Mouse (Mus musculus): ENCODE measurements around the gene Slc35a3. TPM values are rescaled to one million over a fixed set of nuclear protein-coding genes. Genes with fewer than 3 reads are reported as not detected.
"Not testable (repeated sequence)": the region's sequence is repeated elsewhere in the genome, so short reads cannot be mapped to it uniquely, and the experiment has no call there.

Gene Slc35a3
- polyA plus RNA-seq, 1 experiment: 3.7 TPM

GRCm38 (mm10) chr3:116662463-116662863 lies 50.2 kb downstream of the Slc35a3 start, which contains the start of gene Mfsd14a:
Gene Mfsd14a, minus strand, starts transcription at chr3:116662677.
- TF ChIP-seq CTCF (IDR thresholded peaks at IDR 0.05; ENCODE audit: extremely low read depth, insufficient read depth, insufficient read length, insufficient replicate concordance) (no peak), POLR2A (IDR thresholded peaks at IDR 0.05; ENCODE audit: low read depth, low read length) (peak; percentile 95)
- DNase-seq (ENCODE audit: low read depth in 1 of 2, low spot score in 2 of 2): peak; percentile 91 to 99
- 0% methylated on average over 39 of the region's 39 CpGs for WGBS
- Histone ChIP-seq H3K27ac (ENCODE audit: insufficient read depth, low read length) (peak within 1 kb of the TSS; percentile 92), H3K27me3 (ENCODE audit: control insufficient read depth, insufficient read depth, low read length) (no peaks in the 10 kb centered on the region), H3K4me3 (ENCODE audit: extremely low read depth, insufficient read depth, insufficient read length) (peak within 1 kb of the TSS; percentile 69), H3K36me3 (ENCODE audit: control insufficient read depth, insufficient read depth, low read length) (no peaks in the 10 kb centered on the region), H3K4me1 (ENCODE audit: control insufficient read depth, insufficient read depth, insufficient read length) (peaks cover 4% of the 10 kb centered on the region)

- H3K36me3 ChIP-seq (ENCODE audit: control insufficient read depth, insufficient read depth, low read length): no peaks in the 10 kb centered on the region
- DNase-seq (ENCODE audit: low read depth in 1 of 2, low spot score in 2 of 2): no peak
- H3K4me3 ChIP-seq (ENCODE audit: extremely low read depth, insufficient read depth, insufficient read length): peak overlapping the region; percentile 69
- under 1% methylated on average over 56 of the region's 68 CpGs for WGBS
- H3K27me3 ChIP-seq (ENCODE audit: control insufficient read depth, insufficient read depth, low read length): no peaks in the 10 kb centered on the region
- H3K27ac ChIP-seq (ENCODE audit: insufficient read depth, low read length): peak overlapping the region; percentile 92
- TF ChIP-seq CTCF (IDR thresholded peaks at IDR 0.05; ENCODE audit: extremely low read depth, insufficient read depth, insufficient read length, insufficient replicate concordance) (no peak), POLR2A (IDR thresholded peaks at IDR 0.05; ENCODE audit: low read depth, low read length) (no peak)
- peaks cover 4% of the 10 kb centered on the region for H3K4me1 ChIP-seq (ENCODE audit: control insufficient read depth, insufficient read depth, insufficient read length)
Observed at GRCm38 (mm10) chr3:116661870-116662414, 50.7 kb downstream of the Slc35a3 start.

- 6% methylated on average over 16 of the region's 16 CpGs for WGBS
- peak overlapping the region; percentile 92 for H3K27ac ChIP-seq (ENCODE audit: insufficient read depth, low read length)
- TF ChIP-seq CTCF (IDR thresholded peaks at IDR 0.05; ENCODE audit: extremely low read depth, insufficient read depth, insufficient read length, insufficient replicate concordance) (no peak), POLR2A (IDR thresholded peaks at IDR 0.05; ENCODE audit: low read depth, low read length) (no peak)
- H3K36me3 ChIP-seq (ENCODE audit: control insufficient read depth, insufficient read depth, low read length): no peaks in the 10 kb centered on the region
- H3K4me1 ChIP-seq (ENCODE audit: control insufficient read depth, insufficient read depth, insufficient read length): peaks cover 4% of the 10 kb centered on the region
- H3K27me3 ChIP-seq (ENCODE audit: control insufficient read depth, insufficient read depth, low read length): no peaks in the 10 kb centered on the region
- no peak for DNase-seq (ENCODE audit: low read depth in 1 of 2, low spot score in 2 of 2)
- peak overlapping the region; percentile 69 for H3K4me3 ChIP-seq (ENCODE audit: extremely low read depth, insufficient read depth, insufficient read length)
Observed at GRCm38 (mm10) chr3:116661288-116661869, 51.3 kb downstream of the Slc35a3 start.

- DNase-seq (ENCODE audit: low read depth in 1 of 2, low spot score in 2 of 2): no peak
- Histone ChIP-seq H3K4me3 (ENCODE audit: extremely low read depth, insufficient read depth, insufficient read length) (no peak overlapping the region), H3K27me3 (ENCODE audit: control insufficient read depth, insufficient read depth, low read length) (no peaks in the 10 kb centered on the region), H3K27ac (ENCODE audit: insufficient read depth, low read length) (no peak overlapping the region), H3K4me1 (ENCODE audit: control insufficient read depth, insufficient read depth, insufficient read length) (peaks cover 8% of the 10 kb centered on the region), H3K36me3 (ENCODE audit: control insufficient read depth, insufficient read depth, low read length) (no peaks in the 10 kb centered on the region)
- TF ChIP-seq POLR2A (IDR thresholded peaks at IDR 0.05; ENCODE audit: low read depth, low read length): no peak
- TF ChIP-seq CTCF (IDR thresholded peaks at IDR 0.05; ENCODE audit: extremely low read depth, insufficient read depth, insufficient read length, insufficient replicate concordance): no peak
- 85% methylated on average over 13 of the region's 13 CpGs for WGBS
Observed at GRCm38 (mm10) chr3:116659856-116660430, 52.7 kb downstream of the Slc35a3 start.

- TF ChIP-seq POLR2A (IDR thresholded peaks at IDR 0.05; ENCODE audit: low read depth, low read length) (no peak), CTCF (IDR thresholded peaks at IDR 0.05; ENCODE audit: extremely low read depth, insufficient read depth, insufficient read length, insufficient replicate concordance) (no peak)
- 80% methylated on average over 15 of the region's 15 CpGs for WGBS
- DNase-seq (ENCODE audit: low read depth in 1 of 2, low spot score in 2 of 2): no peak
- Histone ChIP-seq H3K4me1 (ENCODE audit: control insufficient read depth, insufficient read depth, insufficient read length) (peaks cover 8% of the 10 kb centered on the region), H3K27me3 (ENCODE audit: control insufficient read depth, insufficient read depth, low read length) (no peaks in the 10 kb centered on the region), H3K36me3 (ENCODE audit: control insufficient read depth, insufficient read depth, low read length) (no peaks in the 10 kb centered on the region), H3K27ac (ENCODE audit: insufficient read depth, low read length) (no peak overlapping the region), H3K4me3 (ENCODE audit: extremely low read depth, insufficient read depth, insufficient read length) (no peak overlapping the region)
Observed at GRCm38 (mm10) chr3:116658928-116659565, 53.6 kb downstream of the Slc35a3 start.

- Histone ChIP-seq H3K4me1 (ENCODE audit: control insufficient read depth, insufficient read depth, insufficient read length) (peaks cover 8% of the 10 kb centered on the region), H3K27ac (ENCODE audit: insufficient read depth, low read length) (no peak overlapping the region), H3K27me3 (ENCODE audit: control insufficient read depth, insufficient read depth, low read length) (no peaks in the 10 kb centered on the region), H3K36me3 (ENCODE audit: control insufficient read depth, insufficient read depth, low read length) (no peaks in the 10 kb centered on the region), H3K4me3 (ENCODE audit: extremely low read depth, insufficient read depth, insufficient read length) (no peak overlapping the region)
- no peak for TF ChIP-seq POLR2A (IDR thresholded peaks at IDR 0.05; ENCODE audit: low read depth, low read length)
- TF ChIP-seq CTCF (IDR thresholded peaks at IDR 0.05; ENCODE audit: extremely low read depth, insufficient read depth, insufficient read length, insufficient replicate concordance): no peak
- DNase-seq (ENCODE audit: low read depth in 1 of 2, low spot score in 2 of 2): no peak
- 80% methylated on average over 7 of the region's 7 CpGs for WGBS
Observed at GRCm38 (mm10) chr3:116656184-116656965, 56.3 kb downstream of the Slc35a3 start.

- not testable (repeated sequence) for H3K4me3 ChIP-seq (ENCODE audit: extremely low read depth, insufficient read depth, insufficient read length); H3K36me3 ChIP-seq (ENCODE audit: control insufficient read depth, insufficient read depth, low read length); DNase-seq (ENCODE audit: low read depth in 1 of 2, low spot score in 2 of 2); H3K27me3 ChIP-seq (ENCODE audit: control insufficient read depth, insufficient read depth, low read length); H3K27ac ChIP-seq (ENCODE audit: insufficient read depth, low read length); H3K4me1 ChIP-seq (ENCODE audit: control insufficient read depth, insufficient read depth, insufficient read length)
- WGBS: 85% methylated on average over 11 of the region's 11 CpGs
Observed at GRCm38 (mm10) chr3:116654051-116654450, 58.6 kb downstream of the Slc35a3 start.

All from spleen, adult 2 months (tissue).